Mouse (Mus musculus): ENCODE measurements at regions not wholly inside any gene's neighbourhood (a gene's known extent, or its start where the extent isn't known, plus 50 kb on each side); places are given as distances from the start of the nearest gene placed in this dataset.

DNA sequence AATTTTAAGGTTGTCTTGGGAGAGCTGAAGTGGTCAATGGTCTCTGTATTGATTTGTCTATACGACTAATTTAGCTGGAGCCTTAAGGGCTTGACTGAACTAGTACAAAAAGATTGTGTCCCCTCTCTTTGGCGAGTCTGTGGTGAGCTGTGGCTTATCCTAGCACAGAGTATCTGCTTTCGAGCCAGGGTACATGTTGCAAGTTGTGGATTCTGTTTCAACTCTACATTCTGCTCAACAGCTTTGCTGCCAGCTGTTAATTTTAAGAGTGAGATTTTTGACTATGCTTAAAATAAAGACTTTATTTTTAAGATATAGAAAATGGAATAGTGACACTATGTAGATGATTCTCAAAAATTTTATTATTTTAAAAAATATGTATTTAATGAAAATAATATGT, 175.8 kb upstream of the Agbl1 start:
- ATAC-seq (ENCODE audit: low FRiP score) (no peak), DNase-seq (ENCODE audit: low spot score) (no peak)
- Histone ChIP-seq H3K36me3 (ENCODE audit: control insufficient read depth, insufficient read depth, low read length) (no peaks in the 10 kb centered on the region), H3K27ac (ENCODE audit: low read depth, low read length) (no peak overlapping the region), H3K4me3 (ENCODE audit: low read depth, low read length) (no peak overlapping the region), H3K9ac (ENCODE audit: low read depth, low read length) (no peak overlapping the region), H3K9me3 (ENCODE audit: control insufficient read depth, low read length) (no peaks in the 10 kb centered on the region), H3K4me2 (replicated peaks; ENCODE audit: low read depth, low read length) (no peak overlapping the region), H3K27me3 (ENCODE audit: control insufficient read depth, insufficient read depth, low read length) (no peaks in the 10 kb centered on the region), H3K4me1 (replicated peaks; ENCODE audit: control insufficient read depth, insufficient read depth, low read length) (no peaks in the 10 kb centered on the region)
- 78% methylated on average over 3 of the region's 3 CpGs for WGBS

DNA sequence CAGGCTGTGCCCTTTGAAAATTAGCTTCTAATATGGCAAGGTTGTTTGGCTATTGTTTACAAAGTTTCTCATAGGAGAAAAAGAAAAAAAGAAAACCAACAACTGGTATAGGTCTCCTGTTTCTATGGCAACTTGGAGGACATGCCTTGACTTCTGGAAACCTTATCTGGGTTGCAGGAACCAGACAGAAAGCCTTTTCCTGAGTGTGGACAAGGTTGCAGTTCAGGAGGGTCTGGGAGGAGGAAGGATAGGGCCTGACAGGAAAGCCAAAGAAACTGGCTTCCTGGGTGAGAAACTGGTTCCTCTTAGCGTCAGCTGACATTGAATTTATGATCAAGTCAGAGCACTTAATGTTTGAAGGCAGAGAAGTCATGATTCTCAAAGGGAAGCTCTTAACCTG, 130.5 kb upstream of the Agbl1 start:
- Histone ChIP-seq H3K27ac (ENCODE audit: low read depth, low read length) (no peak overlapping the region), H3K36me3 (ENCODE audit: control insufficient read depth, insufficient read depth, low read length) (no peaks in the 10 kb centered on the region), H3K4me2 (replicated peaks; ENCODE audit: low read depth, low read length) (no peak overlapping the region), H3K4me1 (replicated peaks; ENCODE audit: control insufficient read depth, insufficient read depth, low read length) (no peaks in the 10 kb centered on the region), H3K27me3 (ENCODE audit: control insufficient read depth, insufficient read depth, low read length) (no peaks in the 10 kb centered on the region), H3K9me3 (ENCODE audit: control insufficient read depth, low read length) (no peaks in the 10 kb centered on the region), H3K9ac (ENCODE audit: low read depth, low read length) (no peak overlapping the region), H3K4me3 (ENCODE audit: low read depth, low read length) (no peak overlapping the region)
- no peak for DNase-seq (ENCODE audit: low spot score)
- WGBS: 79% methylated on average over 1 of the region's 1 CpGs
- no peak for ATAC-seq (ENCODE audit: low FRiP score)

DNA sequence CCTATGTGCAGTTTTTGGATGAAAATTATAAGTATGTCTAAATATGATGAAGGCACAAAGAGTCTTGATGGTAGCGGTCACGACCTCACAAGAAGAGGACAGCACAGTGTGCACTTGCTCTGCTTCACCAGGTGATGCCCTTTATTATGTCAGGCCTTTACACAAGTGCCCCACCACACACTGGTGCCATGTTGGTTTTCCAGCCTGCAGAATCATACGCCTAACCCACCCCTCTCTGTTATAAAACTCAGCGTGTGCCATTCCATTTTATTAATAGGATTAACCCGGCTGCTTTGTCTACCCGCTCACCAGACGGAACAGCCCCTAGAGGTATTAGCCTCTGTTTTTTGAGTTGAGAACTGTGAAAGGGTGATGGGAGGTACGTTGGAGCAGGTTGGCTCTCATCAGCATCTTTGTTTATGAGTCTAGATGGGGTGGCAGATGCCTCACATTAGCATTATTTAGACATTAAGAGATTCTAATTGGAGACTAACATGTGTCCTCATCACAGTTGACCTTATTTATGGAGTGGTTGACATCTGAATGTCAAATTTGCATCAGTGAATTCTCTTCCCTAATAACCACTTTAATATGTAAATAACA, 108.3 kb upstream of the Agbl1 start:
- H3K27ac ChIP-seq (ENCODE audit: low read depth, low read length): no peak overlapping the region
- H3K36me3 ChIP-seq (ENCODE audit: control insufficient read depth, insufficient read depth, low read length): no peaks in the 10 kb centered on the region
- no peaks in the 10 kb centered on the region for H3K9me3 ChIP-seq (ENCODE audit: control insufficient read depth, low read length)
- H3K27me3 ChIP-seq (ENCODE audit: control insufficient read depth, insufficient read depth, low read length): no peaks in the 10 kb centered on the region
- DNase-seq (ENCODE audit: low spot score) (no peak), ATAC-seq (ENCODE audit: low FRiP score) (no peak)
- H3K9ac ChIP-seq (ENCODE audit: low read depth, low read length): no peak overlapping the region
- no peaks in the 10 kb centered on the region for H3K4me1 ChIP-seq (replicated peaks; ENCODE audit: control insufficient read depth, insufficient read depth, low read length)
- no peak overlapping the region for H3K4me3 ChIP-seq (ENCODE audit: low read depth, low read length)
- H3K4me2 ChIP-seq (replicated peaks; ENCODE audit: low read depth, low read length): no peak overlapping the region
- 85% methylated on average over 8 of the region's 8 CpGs for WGBS

DNA sequence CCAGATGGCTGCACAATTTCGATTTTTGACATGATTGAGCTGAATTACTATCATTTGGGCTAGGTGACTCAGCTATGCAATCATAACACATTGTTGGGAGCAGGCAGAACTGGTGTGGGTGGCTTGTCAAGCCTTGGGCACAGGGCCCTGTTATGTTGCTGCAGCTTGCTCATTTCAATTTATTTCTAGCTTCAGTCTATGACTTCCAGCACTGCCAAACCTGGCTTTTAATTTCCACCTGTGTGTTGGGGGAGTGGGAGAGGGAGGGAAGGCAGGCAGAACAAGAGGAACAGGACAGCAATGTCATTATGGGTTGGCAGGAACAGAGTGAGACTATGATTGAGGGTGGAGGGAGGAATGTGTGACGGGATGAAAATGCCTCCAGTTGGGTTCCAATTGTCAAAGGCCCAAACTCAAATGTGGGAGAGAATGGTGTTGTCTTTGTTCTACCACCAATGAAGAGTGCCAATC, 102.0 kb upstream of the Agbl1 start:
- Histone ChIP-seq H3K4me2 (replicated peaks; ENCODE audit: low read depth, low read length) (no peak overlapping the region), H3K9me3 (ENCODE audit: control insufficient read depth, low read length) (no peaks in the 10 kb centered on the region), H3K27ac (ENCODE audit: low read depth, low read length) (no peak overlapping the region), H3K9ac (ENCODE audit: low read depth, low read length) (no peak overlapping the region), H3K36me3 (ENCODE audit: control insufficient read depth, insufficient read depth, low read length) (no peaks in the 10 kb centered on the region), H3K4me3 (ENCODE audit: low read depth, low read length) (no peak overlapping the region), H3K27me3 (ENCODE audit: control insufficient read depth, insufficient read depth, low read length) (no peaks in the 10 kb centered on the region), H3K4me1 (replicated peaks; ENCODE audit: control insufficient read depth, insufficient read depth, low read length) (no peaks in the 10 kb centered on the region)
- DNase-seq (ENCODE audit: low spot score) (no peak), ATAC-seq (ENCODE audit: low FRiP score) (no peak)
- WGBS: 57% methylated on average over 2 of the region's 2 CpGs

DNA sequence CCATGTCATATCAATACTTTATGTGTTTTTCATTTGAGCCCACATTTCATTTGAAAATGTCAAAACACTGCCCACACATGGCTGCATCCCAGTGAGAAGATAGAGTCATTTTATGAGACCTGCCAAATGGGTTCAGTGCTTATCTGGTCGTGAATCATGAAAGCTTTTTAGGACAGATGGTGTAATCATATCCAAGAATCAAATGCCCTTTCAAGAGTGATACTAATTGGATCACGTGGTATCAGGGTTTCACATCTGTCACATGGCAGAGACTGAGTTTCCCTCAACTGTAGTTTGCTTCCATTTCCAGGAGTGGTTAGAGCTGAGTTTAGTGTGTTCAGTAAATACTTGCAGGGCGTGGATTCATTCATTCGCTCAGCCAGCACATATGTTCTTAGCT, 87.2 kb upstream of the Agbl1 start:
- no peaks in the 10 kb centered on the region for H3K27me3 ChIP-seq (ENCODE audit: control insufficient read depth, insufficient read depth, low read length)
- H3K9me3 ChIP-seq (ENCODE audit: control insufficient read depth, low read length): no peaks in the 10 kb centered on the region
- no peak overlapping the region for H3K4me2 ChIP-seq (replicated peaks; ENCODE audit: low read depth, low read length)
- H3K4me1 ChIP-seq (replicated peaks; ENCODE audit: control insufficient read depth, insufficient read depth, low read length): no peaks in the 10 kb centered on the region
- H3K4me3 ChIP-seq (ENCODE audit: low read depth, low read length): no peak overlapping the region
- ATAC-seq (ENCODE audit: low FRiP score) (no peak), DNase-seq (ENCODE audit: low spot score) (no peak)
- no peak overlapping the region for H3K9ac ChIP-seq (ENCODE audit: low read depth, low read length)
- H3K36me3 ChIP-seq (ENCODE audit: control insufficient read depth, insufficient read depth, low read length): no peaks in the 10 kb centered on the region
- 80% methylated on average over 4 of the region's 4 CpGs for WGBS
- H3K27ac ChIP-seq (ENCODE audit: low read depth, low read length): no peak overlapping the region

DNA sequence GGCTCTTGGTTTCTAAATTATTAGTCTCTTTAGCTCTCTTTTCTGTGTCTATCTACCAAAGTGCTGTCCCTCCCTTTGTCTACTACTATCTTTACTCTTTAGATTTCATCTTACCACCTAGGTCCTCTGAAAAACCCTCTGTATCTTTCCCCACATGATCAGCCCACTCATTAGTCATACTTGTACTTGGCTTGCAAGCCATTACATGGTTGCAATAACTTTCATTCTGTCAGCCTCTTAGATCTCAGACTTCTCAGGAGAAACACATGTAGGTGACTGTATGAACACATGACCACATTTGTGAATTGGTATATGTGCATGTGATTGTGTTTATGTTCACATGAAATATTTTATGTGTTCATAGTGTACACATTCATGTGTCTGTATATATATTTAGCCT, 83.3 kb upstream of the Agbl1 start:
- H3K9me3 ChIP-seq (ENCODE audit: control insufficient read depth, low read length): no peaks in the 10 kb centered on the region
- ATAC-seq (ENCODE audit: low FRiP score) (no peak), DNase-seq (ENCODE audit: low spot score) (no peak)
- no peak overlapping the region for H3K27ac ChIP-seq (ENCODE audit: low read depth, low read length)
- no peaks in the 10 kb centered on the region for H3K4me1 ChIP-seq (replicated peaks; ENCODE audit: control insufficient read depth, insufficient read depth, low read length)
- no peaks in the 10 kb centered on the region for H3K36me3 ChIP-seq (ENCODE audit: control insufficient read depth, insufficient read depth, low read length)
- H3K4me2 ChIP-seq (replicated peaks; ENCODE audit: low read depth, low read length): no peak overlapping the region
- H3K4me3 ChIP-seq (ENCODE audit: low read depth, low read length): no peak overlapping the region
- H3K27me3 ChIP-seq (ENCODE audit: control insufficient read depth, insufficient read depth, low read length): no peaks in the 10 kb centered on the region
- H3K9ac ChIP-seq (ENCODE audit: low read depth, low read length): no peak overlapping the region

DNA sequence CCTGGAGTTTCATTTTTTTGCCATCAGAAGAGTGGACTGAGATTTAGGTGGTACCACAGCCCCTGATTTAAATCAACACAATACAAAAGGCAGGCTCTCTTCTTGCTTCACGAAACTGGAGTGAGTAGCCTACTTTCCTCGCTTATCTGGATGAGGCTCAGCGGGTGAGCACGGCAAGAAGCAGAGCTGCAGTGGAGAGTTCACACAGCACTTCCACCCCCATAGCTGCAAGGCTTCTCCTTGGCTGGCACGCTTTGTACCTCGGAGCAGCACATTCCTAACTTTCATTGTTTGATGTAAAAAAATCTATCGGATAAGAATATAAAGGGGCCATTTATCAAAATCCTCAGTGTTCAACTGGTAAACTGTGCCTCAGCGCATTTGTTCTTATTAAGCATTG, 72.8 kb upstream of the Agbl1 start:
- Histone ChIP-seq H3K9ac (ENCODE audit: low read depth, low read length) (no peak overlapping the region), H3K36me3 (ENCODE audit: control insufficient read depth, insufficient read depth, low read length) (no peaks in the 10 kb centered on the region), H3K4me3 (ENCODE audit: low read depth, low read length) (no peak overlapping the region), H3K4me1 (replicated peaks; ENCODE audit: control insufficient read depth, insufficient read depth, low read length) (no peaks in the 10 kb centered on the region), H3K4me2 (replicated peaks; ENCODE audit: low read depth, low read length) (no peak overlapping the region), H3K9me3 (ENCODE audit: control insufficient read depth, low read length) (no peaks in the 10 kb centered on the region), H3K27ac (ENCODE audit: low read depth, low read length) (no peak overlapping the region), H3K27me3 (ENCODE audit: control insufficient read depth, insufficient read depth, low read length) (no peaks in the 10 kb centered on the region)
- ATAC-seq (ENCODE audit: low FRiP score): no peak
- no peak for DNase-seq (ENCODE audit: low spot score)
- WGBS: 42% methylated on average over 8 of the region's 8 CpGs

DNA sequence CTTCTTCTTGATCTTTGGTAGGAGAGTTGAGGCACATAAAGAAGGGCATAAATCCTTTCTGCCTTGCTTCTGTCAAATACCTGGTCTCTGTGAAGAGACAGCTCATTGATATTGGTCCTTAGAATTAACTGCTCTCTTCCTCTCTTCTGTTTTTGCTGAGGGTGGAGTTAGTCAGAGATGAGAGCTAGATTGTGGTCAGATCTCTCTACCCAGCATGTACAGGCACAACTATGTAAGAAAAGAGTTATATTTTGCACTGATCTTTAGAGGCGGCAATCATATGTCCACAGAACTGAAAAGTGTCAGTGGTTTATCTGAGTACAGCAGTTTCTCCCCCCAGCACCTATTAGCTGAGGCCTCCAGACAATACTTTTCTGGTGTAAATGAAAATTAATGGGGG, 65.5 kb upstream of the Agbl1 start:
- H3K9me3 ChIP-seq (ENCODE audit: control insufficient read depth, low read length): no peaks in the 10 kb centered on the region
- no peak for ATAC-seq (ENCODE audit: low FRiP score)
- no peak overlapping the region for H3K27ac ChIP-seq (ENCODE audit: low read depth, low read length)
- no peaks in the 10 kb centered on the region for H3K27me3 ChIP-seq (ENCODE audit: control insufficient read depth, insufficient read depth, low read length)
- H3K4me1 ChIP-seq (replicated peaks; ENCODE audit: control insufficient read depth, insufficient read depth, low read length): no peaks in the 10 kb centered on the region
- H3K4me3 ChIP-seq (ENCODE audit: low read depth, low read length): no peak overlapping the region
- no peak overlapping the region for H3K9ac ChIP-seq (ENCODE audit: low read depth, low read length)
- DNase-seq (ENCODE audit: low spot score): no peak
- H3K4me2 ChIP-seq (replicated peaks; ENCODE audit: low read depth, low read length): no peak overlapping the region
- H3K36me3 ChIP-seq (ENCODE audit: control insufficient read depth, insufficient read depth, low read length): no peaks in the 10 kb centered on the region
- WGBS: 98% methylated on average over 1 of the region's 1 CpGs

DNA sequence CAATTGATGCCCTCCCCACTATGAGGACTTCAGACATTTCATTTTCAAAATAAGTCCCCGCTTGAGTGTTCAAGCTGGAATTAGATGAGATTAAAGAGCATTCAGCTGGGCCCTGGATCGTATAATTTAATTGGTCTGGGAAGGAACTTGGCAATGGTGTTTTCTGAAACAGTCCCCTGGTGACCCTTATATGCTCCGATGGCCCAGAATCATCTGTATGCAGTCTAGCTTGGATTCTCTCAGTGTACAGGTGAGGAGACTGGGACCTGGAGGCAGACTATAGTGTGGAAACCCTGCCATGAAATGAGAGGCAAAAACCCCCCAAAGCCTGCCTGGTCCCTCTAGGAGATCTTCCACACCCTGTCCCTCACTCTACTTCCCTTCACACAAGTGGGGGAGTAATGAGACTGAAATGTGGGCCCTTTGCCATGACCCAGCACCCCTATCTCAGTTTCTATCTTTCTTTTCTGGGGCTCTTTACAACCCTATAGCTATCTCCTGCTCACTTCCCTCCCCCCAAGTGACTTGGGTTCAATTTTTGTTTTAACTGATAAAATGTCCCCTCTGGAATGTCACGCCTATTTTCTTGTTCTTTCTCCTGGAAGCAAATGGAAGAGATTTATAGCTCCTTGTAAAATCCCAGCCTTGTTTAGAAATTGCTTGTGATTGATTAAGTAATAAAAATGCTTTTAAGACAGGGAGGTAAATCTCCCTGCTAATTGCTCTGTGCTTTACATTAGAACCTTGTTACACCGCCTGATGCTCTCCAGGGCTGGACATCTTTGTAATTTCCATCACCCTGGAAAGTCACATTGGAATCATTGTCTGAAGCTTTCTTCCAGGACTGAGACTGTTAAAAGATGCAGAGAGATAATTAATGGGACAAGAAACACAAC, 64.7 kb upstream of the Agbl1 start:
- 86% methylated on average over 5 of the region's 5 CpGs for WGBS
- Histone ChIP-seq H3K36me3 (ENCODE audit: control insufficient read depth, insufficient read depth, low read length) (no peaks in the 10 kb centered on the region), H3K9me3 (ENCODE audit: control insufficient read depth, low read length) (no peaks in the 10 kb centered on the region), H3K4me3 (ENCODE audit: low read depth, low read length) (no peak overlapping the region), H3K27ac (ENCODE audit: low read depth, low read length) (no peak overlapping the region), H3K4me1 (replicated peaks; ENCODE audit: control insufficient read depth, insufficient read depth, low read length) (no peaks in the 10 kb centered on the region), H3K9ac (ENCODE audit: low read depth, low read length) (no peak overlapping the region), H3K4me2 (replicated peaks; ENCODE audit: low read depth, low read length) (no peak overlapping the region), H3K27me3 (ENCODE audit: control insufficient read depth, insufficient read depth, low read length) (no peaks in the 10 kb centered on the region)
- no peak for DNase-seq (ENCODE audit: low spot score)
- ATAC-seq (ENCODE audit: low FRiP score): no peak
